Mouse (Mus musculus) olfactory bulb, adult 2 months (tissue): ENCODE results near the gene Rflna.

Experiments
- CTCF ChIP-seq: fragments of 200-500 bp; IDR thresholded peaks from 2 replicates; pipeline ENCODE4 v1.5.1; 2012; ENCODE audit warnings: low read depth, mild to moderate bottlenecking, low read length, moderate library complexity; ENCODE audit not compliant: insufficient read depth
- POLR2A ChIP-seq: fragments of 200-500 bp; IDR thresholded peaks from 2 replicates; pipeline ENCODE4 v1.6.1; 2012; ENCODE audit warnings: mild to moderate bottlenecking, low read depth, low read length, moderate library complexity; ENCODE audit not compliant: insufficient read depth

- TF ChIP-seq POLR2A (no peak), CTCF (no peak)
Observed at GRCm38 (mm10) chr5:124997913-124998312, 5.1 kb upstream of the Rflna start.
